Mouse (Mus musculus): ENCODE data around the gene Ankrd9.

- TF ChIP-seq GATA1 (IDR thresholded peaks at IDR 0.05; ENCODE audit: low read length) (no peak), TAL1 (IDR thresholded peaks at IDR 0.05; ENCODE audit: low read length) (no peak)
Observed at GRCm38 (mm10) chr12:110978607-110979406, at the start of gene Ankrd9.

All from erythroblast, embryonic 14.5 days (primary cell).